Mouse (Mus musculus) limb, embryonic 13.5 days (tissue): ENCODE measurements around the gene Cblb. TPM values are rescaled to one million over a fixed set of nuclear protein-coding genes. Genes with fewer than 3 reads are reported as not detected.

ENCODE experiments used
- ATAC-seq: fragments of 200-750 bp; cut with Nextera tagmentation; 2 replicates; pipeline ENCODE4 v1.8.0; 2017; ENCODE audit warnings: low read depth, moderate number of reproducible peaks, moderate TSS enrichment; ENCODE audit not compliant: low FRiP score
- H3K27ac ChIP-seq: fragments of 300-500 bp; sonication (generic); 2 replicates; pipeline ENCODE4 v1.5.1; 2015; ENCODE audit warnings: inconsistent platforms, mild to moderate bottlenecking, moderate library complexity
- H3K27me3 ChIP-seq: fragments of 300-500 bp; sonication (generic); 2 replicates; pipeline ENCODE4 v1.6.1; 2015; ENCODE audit warnings: mild to moderate bottlenecking, inconsistent platforms
- H3K36me3 ChIP-seq: fragments of 300-500 bp; sonication (generic); 2 replicates; pipeline ENCODE4 v1.6.1; 2015; ENCODE audit warnings: inconsistent platforms, mild to moderate bottlenecking, moderate library complexity
- H3K4me1 ChIP-seq: fragments of 300-500 bp; sonication (generic); 2 replicates; pipeline ENCODE4 v1.6.1; 2015; ENCODE audit warnings: inconsistent platforms
- H3K4me2 ChIP-seq: fragments of 300-500 bp; sonication (generic); replicated peaks from 2 replicates; pipeline ENCODE4 v1.6.1; 2015; ENCODE audit warnings: inconsistent platforms, mild to moderate bottlenecking, moderate library complexity
- H3K4me3 ChIP-seq: fragments of 300-500 bp; sonication (generic); 2 replicates; pipeline ENCODE4 v1.5.1; 2015; ENCODE audit warnings: moderate library complexity, mild to moderate bottlenecking, inconsistent platforms
- H3K9ac ChIP-seq: fragments of 300-500 bp; sonication (generic); 2 replicates; pipeline ENCODE4 v1.6.1; 2015; ENCODE audit warnings: mild to moderate bottlenecking, inconsistent platforms
- H3K9me3 ChIP-seq: fragments of 300-500 bp; sonication (generic); 2 replicates; pipeline ENCODE4 v1.6.1; 2016; ENCODE audit warnings: inconsistent platforms
- WGBS: fragments of 180-500 bp; shearing (Covaris S2); methylation state at CpG from one replicate; pipeline ENCODE4 v1.1.7; 2015; 5-methylcytosine and 5-hydroxymethylcytosine counted together
- polyA plus RNA-seq: library from polyadenylated mRNA; unstranded; fragments of >200 nt; fragmentation: Nextera tagmentation; extraction: Ambion mirVana; gene quantifications from 2 replicates; pipeline ENCODE4 v1.2.1, GENCODE M21; 2015

The Cblb gene
- polyA plus RNA-seq, 1 experiment from 2014 or later = 15.5 TPM

DNA sequence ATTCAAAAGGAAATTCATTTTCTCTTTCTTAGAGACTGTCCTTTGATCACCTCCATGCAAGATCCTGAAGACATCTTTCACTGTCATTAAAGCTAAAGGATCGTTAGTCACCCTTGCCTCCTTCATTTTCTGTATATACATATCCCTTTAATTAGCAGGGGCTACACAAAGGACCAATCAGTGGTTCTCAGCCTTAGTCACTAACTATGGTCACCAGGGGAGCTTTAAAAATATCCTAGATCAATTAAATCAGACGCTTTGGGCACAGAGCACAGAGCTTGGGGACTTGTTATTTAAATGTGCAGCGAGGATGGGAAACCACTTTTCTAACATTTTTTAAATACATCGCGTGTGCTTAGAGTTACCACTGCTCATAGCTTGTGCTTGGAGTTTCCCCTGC lies 7.6 kb upstream of the Cblb start:
- H3K4me3 ChIP-seq = no peak overlapping the region
- no peaks in the 10 kb centered on the region for H3K27me3 ChIP-seq
- no peaks in the 10 kb centered on the region for H3K4me1 ChIP-seq
- H3K9me3 ChIP-seq = no peaks in the 10 kb centered on the region
- no peak for ATAC-seq
- no peak overlapping the region for H3K9ac ChIP-seq
- H3K36me3 ChIP-seq = no peaks in the 10 kb centered on the region
- 51% methylated on average over 5 of the region's 5 CpGs for WGBS
- H3K4me2 ChIP-seq = no peak overlapping the region
- no peak overlapping the region for H3K27ac ChIP-seq

- Histone ChIP-seq H3K36me3 (no peaks in the 10 kb centered on the region), H3K9me3 (no peaks in the 10 kb centered on the region), H3K27ac (no peak overlapping the region), H3K27me3 (no peaks in the 10 kb centered on the region), H3K4me1 (peaks cover 6% of the 10 kb centered on the region), H3K4me3 (no peak overlapping the region), H3K4me2 (no peak overlapping the region), H3K9ac (no peak overlapping the region)
- WGBS = 89% methylated on average over 4 of the region's 4 CpGs
- no peak for ATAC-seq
Measured at GRCm38 (mm10) chr16:52027326-52027725, 3.7 kb upstream of the Cblb start.

GRCm38 (mm10) chr16:52029001-52029400 lies 2.0 kb upstream of the Cblb start:
- Histone ChIP-seq H3K9ac (no peak overlapping the region), H3K36me3 (peaks cover 2% of the 10 kb centered on the region; the same call in 1 of the 2 replicates), H3K4me2 (no peak overlapping the region), H3K9me3 (no peaks in the 10 kb centered on the region), H3K27ac (no peak overlapping the region), H3K4me1 (peaks cover 17% of the 10 kb centered on the region), H3K4me3 (no peak overlapping the region), H3K27me3 (no peaks in the 10 kb centered on the region)
- WGBS = 90% methylated on average over 3 of the region's 3 CpGs
- no peak for ATAC-seq

DNA sequence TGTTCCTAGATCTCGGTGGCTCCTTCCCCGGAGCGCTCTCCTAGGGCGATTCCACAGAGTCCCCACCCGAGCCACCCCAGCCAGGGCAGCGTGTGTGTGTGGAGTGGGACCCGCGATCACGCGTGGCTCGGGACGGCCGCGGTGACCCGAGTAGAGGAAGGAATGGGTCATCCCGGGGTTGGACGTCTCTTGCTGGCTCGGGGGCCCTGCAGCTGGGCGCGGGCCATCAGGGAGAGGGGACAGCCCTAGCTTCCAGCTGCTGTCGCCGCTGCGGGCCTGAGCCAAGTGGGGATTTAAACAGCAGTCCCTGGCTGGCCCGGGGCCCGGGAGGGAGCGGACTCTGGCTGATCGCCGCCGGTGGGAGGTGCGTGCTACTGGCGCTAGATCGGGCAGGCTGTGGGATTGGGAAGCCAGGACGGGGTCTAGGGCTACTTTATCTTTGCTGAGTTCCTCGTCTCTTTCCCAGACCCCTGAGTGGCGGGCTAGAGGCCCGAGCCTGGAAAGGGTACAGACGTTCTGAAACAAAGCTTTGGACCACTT lies 757 bp downstream of the Cblb start:
- peaks cover 26% of the 10 kb centered on the region for H3K36me3 ChIP-seq
- WGBS = 0% methylated on average over 36 of the region's 37 CpGs
- H3K9me3 ChIP-seq = no peaks in the 10 kb centered on the region
- H3K4me1 ChIP-seq = peaks cover 44% of the 10 kb centered on the region
- H3K27me3 ChIP-seq = no peaks in the 10 kb centered on the region
- ATAC-seq = peak; percentile 76
- peak overlapping the region; percentile 95 for H3K9ac ChIP-seq
- peak overlapping the region; percentile 68 for H3K4me2 ChIP-seq
- peak overlapping the region; percentile 96 for H3K27ac ChIP-seq
- H3K4me3 ChIP-seq = peak overlapping the region; percentile 92

GRCm38 (mm10) chr16:52032376-52033330 lies 1.6 kb downstream of the Cblb start:
- Histone ChIP-seq H3K9me3 (no peaks in the 10 kb centered on the region), H3K27ac (peak overlapping the region; percentile 96), H3K36me3 (peaks cover 26% of the 10 kb centered on the region), H3K4me3 (peak overlapping the region; percentile 92), H3K27me3 (no peaks in the 10 kb centered on the region), H3K9ac (peak overlapping the region; percentile 95), H3K4me2 (peak overlapping the region; percentile 68), H3K4me1 (peaks cover 50% of the 10 kb centered on the region)
- ATAC-seq = no peak
- 12% methylated on average over 29 of the region's 29 CpGs for WGBS

DNA sequence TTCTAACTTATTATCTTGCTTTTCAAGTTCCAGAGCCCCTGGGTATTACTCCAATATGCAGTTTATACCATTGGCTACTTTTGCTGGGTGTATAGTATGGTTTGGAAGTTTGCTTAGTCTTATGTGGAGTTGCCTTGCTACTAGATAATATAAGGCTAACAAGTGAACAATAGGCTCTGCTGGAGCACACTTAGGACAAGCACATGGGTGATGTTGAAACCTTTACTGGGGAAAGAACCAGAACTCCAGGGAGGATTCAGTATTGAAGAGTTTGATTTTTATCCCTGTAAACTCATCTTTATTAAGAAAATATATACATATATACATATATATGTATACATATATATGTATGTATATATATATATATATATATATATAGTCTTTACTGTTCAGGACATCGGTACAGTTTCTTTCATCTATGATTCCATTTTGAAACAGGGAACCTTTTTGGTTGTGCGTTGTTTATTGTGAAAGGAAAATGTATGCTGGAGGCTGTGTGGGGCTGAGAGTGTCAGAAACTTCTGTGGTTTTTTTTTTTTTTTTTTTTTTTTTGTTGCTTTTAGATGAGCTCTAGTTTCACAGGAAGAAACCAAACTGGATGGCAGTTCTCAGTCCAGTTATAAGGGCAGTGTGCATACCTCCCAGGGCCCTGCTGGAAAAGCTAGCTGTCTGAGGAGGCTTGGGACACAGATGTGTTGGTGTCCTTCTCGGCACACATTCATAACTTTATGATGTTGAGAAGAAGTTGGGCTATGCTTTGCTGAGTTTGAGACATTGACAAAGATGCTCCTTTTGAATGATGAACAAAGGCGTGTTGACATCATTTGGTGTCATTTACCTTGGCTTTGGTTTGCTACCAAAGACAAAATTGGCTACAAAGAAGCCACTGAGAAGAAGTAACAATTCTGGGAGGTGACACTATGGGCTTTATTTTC lies 2.6 kb downstream of the Cblb start:
- 87% methylated on average over 4 of the region's 4 CpGs for WGBS

GRCm38 (mm10) chr16:52034356-52034755 lies 3.3 kb downstream of the Cblb start:
- Histone ChIP-seq H3K9ac (no peak overlapping the region), H3K36me3 (peaks cover 37% of the 10 kb centered on the region), H3K27me3 (no peaks in the 10 kb centered on the region), H3K4me3 (no peak overlapping the region), H3K4me2 (peak overlapping the region; percentile 41), H3K9me3 (no peaks in the 10 kb centered on the region), H3K27ac (no peak overlapping the region), H3K4me1 (peaks cover 54% of the 10 kb centered on the region)
- ATAC-seq = no peak
- 78% methylated on average over 5 of the region's 5 CpGs for WGBS

More for the DNA sequence above, 2.6 kb downstream of the Cblb start:
- H3K4me2 ChIP-seq = peak overlapping the region; percentile 68
- peaks cover 54% of the 10 kb centered on the region for H3K4me1 ChIP-seq
- H3K4me3 ChIP-seq = peak overlapping the region; percentile 92
- no peak for ATAC-seq
- H3K36me3 ChIP-seq = peaks cover 32% of the 10 kb centered on the region
- no peaks in the 10 kb centered on the region for H3K9me3 ChIP-seq
- no peak overlapping the region for H3K27ac ChIP-seq
- H3K9ac ChIP-seq = no peak overlapping the region; the same call in 1 of the 2 replicates
- H3K27me3 ChIP-seq = no peaks in the 10 kb centered on the region

DNA sequence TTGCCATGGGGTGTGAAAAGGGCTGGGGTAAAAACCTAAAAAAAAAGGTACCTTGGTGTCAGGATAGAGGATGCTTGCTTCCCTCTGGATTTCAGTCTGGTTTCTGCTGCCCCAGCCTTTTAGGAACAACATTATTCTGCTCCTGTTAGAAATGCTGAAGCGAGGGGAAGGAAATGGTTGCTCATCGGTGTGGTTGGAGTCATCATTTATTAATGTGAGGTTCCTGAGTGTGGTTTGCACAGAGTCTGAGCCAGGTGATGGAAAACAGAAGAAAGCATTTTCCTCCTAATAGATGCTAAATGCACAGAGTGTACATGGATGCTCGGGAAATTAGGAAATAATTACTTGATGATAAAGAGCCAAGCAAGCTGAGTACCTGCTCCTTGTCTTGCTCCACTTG lies 5.3 kb downstream of the Cblb start:
- Histone ChIP-seq H3K4me2 (no peak overlapping the region), H3K4me1 (peaks cover 58% of the 10 kb centered on the region), H3K9me3 (no peaks in the 10 kb centered on the region), H3K4me3 (no peak overlapping the region), H3K27ac (no peak overlapping the region), H3K27me3 (no peaks in the 10 kb centered on the region), H3K36me3 (peaks cover 37% of the 10 kb centered on the region), H3K9ac (no peak overlapping the region)
- no peak for ATAC-seq
- 77% methylated on average over 3 of the region's 3 CpGs for WGBS

- H3K36me3 ChIP-seq = peaks cover 37% of the 10 kb centered on the region
- H3K27me3 ChIP-seq = no peaks in the 10 kb centered on the region
- H3K27ac ChIP-seq = no peak overlapping the region
- ATAC-seq = no peak
- peaks cover 63% of the 10 kb centered on the region for H3K4me1 ChIP-seq
- WGBS = 90% methylated on average over 4 of the region's 4 CpGs
- no peak overlapping the region for H3K4me3 ChIP-seq
- no peak overlapping the region for H3K9ac ChIP-seq
- H3K4me2 ChIP-seq = no peak overlapping the region
- H3K9me3 ChIP-seq = no peaks in the 10 kb centered on the region
Measured at GRCm38 (mm10) chr16:52038283-52038682, 7.3 kb downstream of the Cblb start.

DNA sequence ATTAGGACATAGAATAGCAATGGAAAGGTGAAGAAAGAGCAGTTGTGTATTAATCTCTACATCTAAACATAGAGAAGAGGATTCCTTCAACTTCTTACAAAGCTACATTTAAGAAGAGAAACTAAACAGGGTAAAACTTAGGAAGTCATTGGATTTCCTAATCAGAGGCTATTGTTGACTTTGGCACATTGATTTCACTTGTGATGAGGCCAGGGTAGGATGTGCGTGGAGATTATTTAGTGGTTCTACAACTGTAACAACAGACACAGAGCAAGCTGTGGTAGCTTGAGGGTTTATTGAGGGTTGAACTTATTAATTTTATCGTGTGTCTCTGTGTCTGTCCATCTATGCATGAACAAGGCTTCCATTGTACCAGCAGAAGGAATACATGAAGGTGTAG lies 7.8 kb downstream of the Cblb start:
- Histone ChIP-seq H3K4me2 (no peak overlapping the region), H3K27me3 (no peaks in the 10 kb centered on the region), H3K27ac (no peak overlapping the region), H3K36me3 (peaks cover 37% of the 10 kb centered on the region), H3K9me3 (no peaks in the 10 kb centered on the region), H3K4me1 (peaks cover 60% of the 10 kb centered on the region), H3K9ac (no peak overlapping the region), H3K4me3 (no peak overlapping the region)
- 84% methylated on average over 2 of the region's 2 CpGs for WGBS
- ATAC-seq = no peak

- Histone ChIP-seq H3K4me1 (peaks cover 39% of the 10 kb centered on the region), H3K4me3 (no peak overlapping the region), H3K36me3 (peaks cover 18% of the 10 kb centered on the region), H3K4me2 (no peak overlapping the region), H3K27me3 (no peaks in the 10 kb centered on the region), H3K27ac (no peak overlapping the region), H3K9ac (no peak overlapping the region), H3K9me3 (no peaks in the 10 kb centered on the region)
- no peak for ATAC-seq
- 81% methylated on average over 4 of the region's 4 CpGs for WGBS
Measured at GRCm38 (mm10) chr16:52040937-52041336, 9.9 kb downstream of the Cblb start.
